In the genomic region with DNA sequence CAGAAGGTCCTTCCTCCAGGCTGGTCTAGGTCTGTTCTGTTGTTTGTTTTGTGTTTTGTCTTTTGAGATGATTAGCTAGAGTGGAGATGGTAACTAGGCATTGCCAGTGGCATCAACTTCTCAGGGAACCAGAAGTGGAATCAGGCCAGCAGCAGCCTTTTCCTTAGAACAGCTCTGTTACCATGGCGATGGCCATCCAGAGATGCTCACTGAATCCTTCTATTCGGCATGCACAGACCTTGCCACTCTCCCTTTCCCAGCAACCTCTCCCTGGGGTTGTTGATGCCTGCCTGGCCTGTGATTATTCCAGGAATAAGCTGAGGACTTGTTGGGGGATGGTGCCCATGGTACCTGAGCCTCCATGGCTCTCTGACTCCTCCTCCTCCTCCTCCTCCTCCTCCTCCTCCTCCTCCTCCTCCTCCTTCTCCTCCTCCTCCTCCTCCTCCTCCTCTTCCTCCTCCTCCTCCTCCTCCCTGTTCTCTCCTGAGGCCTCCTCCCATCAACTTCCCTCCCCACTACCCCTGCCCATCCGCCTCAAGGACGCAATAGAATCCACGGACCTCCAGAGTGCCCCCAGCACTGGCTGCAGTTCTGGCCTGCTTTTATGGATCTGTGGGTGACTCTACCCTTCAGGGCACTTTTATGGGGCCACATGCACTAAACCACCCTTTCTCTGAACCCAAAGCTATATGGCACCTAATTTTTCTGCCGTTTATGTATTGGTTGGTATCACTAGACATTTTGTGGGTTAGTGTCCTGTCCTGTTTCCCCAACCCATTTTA, we compare ENCODE assay signal across 11 mouse cellular contexts. TPM values are rescaled to one million over a fixed set of nuclear protein-coding genes. Genes with fewer than 3 reads are reported as not detected.
DNase-seq lines count a peak whose midpoint lies in the region; ATAC-seq lines count a peak whose summit lies in the region.
"Had no signal": no experiment of that assay in that cellular context is flagged by ENCODE, and none has a peak within 500 bp of the region (broad histone marks: within the 10 kb centered on the region; RNA-seq: fewer than 3 reads in every experiment).

No protein-coding gene starts in this region.

- intact Hi-C loops in left cerebral cortex, postnatal 14 days (cut with DNase I): no loop called here

- 65% methylated on average over 6 of the region's 6 CpGs for WGBS in kidney, embryonic 16.5 days

- H3K4me1 ChIP-seq in kidney, embryonic 16.5 days (ENCODE audit: insufficient read depth, low read length): no peaks in the 10 kb centered on the region

- H3K36me3 ChIP-seq in kidney, embryonic 16.5 days (ENCODE audit: insufficient read depth, low read length): no peaks in the 10 kb centered on the region
- H3K36me3 ChIP-seq: heart, embryonic 12.5 days had no signal

- no peak overlapping the region for H3K27ac ChIP-seq in kidney, embryonic 16.5 days (ENCODE audit: low read length)

- H3K9me3 ChIP-seq in kidney, embryonic 16.5 days (ENCODE audit: low read length): no peaks in the 10 kb centered on the region
- H3K9me3 ChIP-seq: heart, embryonic 12.5 days had no signal

- no peak overlapping the region for H3K9ac ChIP-seq in kidney, embryonic 16.5 days (replicated peaks; ENCODE audit: low read length)

- H3K4me2 ChIP-seq in kidney, embryonic 16.5 days (replicated peaks; ENCODE audit: low read depth, low read length): no peak overlapping the region
- H3K4me2 ChIP-seq: heart, embryonic 12.5 days had no signal

- DNase-seq in cerebellum, postnatal 10 days: peak; percentile 69 to 77
- no peak for DNase-seq in cerebellum, postnatal 36 days
- peak; percentile 51 to 52 for DNase-seq in frontal cortex, postnatal 10 days (ENCODE audit: low spot score in 2 of 2)
- peak; percentile 76 to 90 for DNase-seq in left cerebral cortex, postnatal 14 days (ENCODE audit: low spot score in 2 of 2)
- peak; percentile 76 for DNase-seq in right cerebral cortex, adult 18-20 months
- no peak for DNase-seq in ovary, postnatal 36 days (ENCODE audit: low spot score)
- DNase-seq: cerebellum, postnatal 25 days; thymus, adult 18-20 months had no signal

- H3K4me3 ChIP-seq in kidney, embryonic 16.5 days (ENCODE audit: low read length): no peak overlapping the region
- H3K4me3 ChIP-seq: heart, embryonic 12.5 days had no signal

- no peaks in the 10 kb centered on the region for H3K27me3 ChIP-seq in kidney, embryonic 16.5 days (ENCODE audit: insufficient read depth, low read length)
- H3K27me3 ChIP-seq: heart, embryonic 12.5 days had no signal

- no peak for ATAC-seq in kidney, embryonic 16.5 days (ENCODE audit: low FRiP score, low TSS enrichment)
- ATAC-seq in megakaryocyte-erythroid progenitor cell, adult 5-6 weeks (replicated peaks; ENCODE audit: low FRiP score, low TSS enrichment, poor library complexity, severe bottlenecking): no peak

RNA-seq across cellular contexts. Expression of a gene that starts 22.7 kb away (rescaled TPM):
- total RNA-seq in left cerebral cortex, postnatal 14 days (2021): 1 to 10 TPM; 6.4 to 6.9 TPM
- polyA plus RNA-seq in kidney, embryonic 16.5 days (2015; fragmentation: Nextera tagmentation; extraction: Ambion mirVana): 7.2 and 9.3 TPM in 2 replicates
- total RNA-seq in megakaryocyte-erythroid progenitor cell, adult 5-6 weeks (2014; fragmentation: Nextera tagmentation): not detected in 2 replicates
- 0.38 TPM in 1 of 2 replicates, not detected in the other for total RNA-seq in megakaryocyte-erythroid progenitor cell, adult 5-6 weeks (2017)

Comparison
In these comparisons a context has a peak if more than half of its experiments do, and no peak if none do; other contexts are left out.
1. DNase-seq: peak in cerebellum, postnatal 10 days (2 of 2), frontal cortex, postnatal 10 days (2 of 2), left cerebral cortex, postnatal 14 days (2 of 2) and right cerebral cortex, adult 18-20 months (single experiment); none in cerebellum, postnatal 36 days (0 of 2) and ovary, postnatal 36 days (single experiment).
2. RNA of a gene that starts 22.7 kb away (total RNA-seq): 6.4 to 6.9 TPM in left cerebral cortex, postnatal 14 days; 0.38 TPM in megakaryocyte-erythroid progenitor cell, adult 5-6 weeks; every median in the first group is over 4 times any median in the second.